Mouse (Mus musculus) left cerebral cortex, adult 2 months (tissue): Measurements from ENCODE around the gene Ddx52. TPM values are rescaled to one million over a fixed set of nuclear protein-coding genes. Genes with fewer than 3 reads are reported as not detected.

Experiments used
- DNase-seq, 2 experiments: peaks; one replicate each; pipeline ENCODE4 v3.0.0; 2021 to 2022; ENCODE audit warnings: low spot score in 2 of 2, mixed read lengths in 1 of 2; ENCODE audit errors: extremely low spot score in 1 of 2
- H3K27ac ChIP-seq: fragments of 200-600 bp; 2 replicates; pipeline ENCODE4 v1.8.1; 2022
- H3K4me3 ChIP-seq: fragments of 200-600 bp; 2 replicates; pipeline ENCODE4 v1.8.1; 2022
- CTCF ChIP-seq: fragments of 200-600 bp; IDR thresholded peaks from 2 replicates; pipeline ENCODE4 v1.8.1; 2022; ENCODE audit warnings: antibody characterized with exemption, mild to moderate bottlenecking, moderate library complexity
- intact Hi-C: fragments of 180-260 bp; cut with DNase I; formaldehyde crosslinking; loops from one replicate; pipeline ENCODE4 v1.15.1; 2025
- total RNA-seq, 2 experiments: library from RNA; stranded (reverse); gene quantifications; 2 replicates each; pipeline ENCODE4 v1.2.3; 2021

Gene Ddx52
- total RNA-seq, 2 experiments from 2014 or later: 13.3 to 15.2 TPM

DNA sequence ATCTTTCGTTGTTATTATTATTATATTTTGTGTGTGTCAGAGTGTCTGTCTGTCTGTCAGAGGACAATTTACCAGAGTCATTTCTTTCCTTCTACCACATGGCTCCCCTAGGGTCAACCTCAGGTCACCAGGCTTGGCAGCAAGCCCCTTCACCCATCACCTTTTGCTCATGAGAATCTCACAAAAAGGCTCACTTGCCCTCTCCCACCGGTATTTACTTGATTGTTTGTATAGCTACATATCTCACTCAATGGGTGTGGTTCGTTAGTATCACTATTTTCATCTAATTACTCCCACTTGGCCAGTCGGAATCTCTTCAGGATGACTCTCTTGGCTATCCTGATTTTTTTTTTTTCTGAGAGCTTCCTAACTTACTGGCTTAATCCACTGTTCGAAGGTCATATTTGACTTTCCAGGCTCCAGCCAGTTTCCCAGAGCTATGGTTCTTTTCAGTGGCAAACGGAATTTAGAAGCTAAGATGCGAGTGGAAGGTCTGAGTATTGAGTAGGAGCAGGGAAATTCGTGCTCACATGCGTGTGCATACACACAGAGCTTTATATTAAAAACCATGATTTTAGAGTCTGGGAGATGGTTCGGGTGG is 9.3 kb upstream of the Ddx52 start:
- no peak overlapping the region for H3K4me3 ChIP-seq
- no peak for TF ChIP-seq CTCF
- DNase-seq: no peak
- intact Hi-C loops: no loop called here
- H3K27ac ChIP-seq: no peak overlapping the region

DNA sequence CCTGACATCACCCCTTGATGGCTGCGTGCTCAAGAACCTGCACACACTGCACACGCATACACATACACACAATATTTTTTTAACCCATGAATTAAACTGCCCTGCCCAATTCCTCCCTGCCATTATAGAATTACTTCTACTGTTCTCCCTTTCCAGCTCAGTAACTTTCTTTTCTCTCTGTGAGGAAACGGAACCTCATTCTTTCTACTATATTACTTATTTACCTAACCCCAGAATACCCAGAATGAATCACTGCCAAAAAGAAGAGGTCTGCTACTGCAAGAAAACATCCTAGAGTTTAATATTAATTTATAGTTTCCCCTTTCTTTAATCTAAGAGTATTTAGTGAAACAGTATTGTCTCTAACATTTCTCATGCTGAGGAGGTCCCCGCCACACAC is 8.5 kb upstream of the Ddx52 start:
- no peak for DNase-seq
- H3K27ac ChIP-seq: no peak overlapping the region
- H3K4me3 ChIP-seq: no peak overlapping the region
- intact Hi-C loops: no loop called here
- TF ChIP-seq CTCF: no peak

DNA sequence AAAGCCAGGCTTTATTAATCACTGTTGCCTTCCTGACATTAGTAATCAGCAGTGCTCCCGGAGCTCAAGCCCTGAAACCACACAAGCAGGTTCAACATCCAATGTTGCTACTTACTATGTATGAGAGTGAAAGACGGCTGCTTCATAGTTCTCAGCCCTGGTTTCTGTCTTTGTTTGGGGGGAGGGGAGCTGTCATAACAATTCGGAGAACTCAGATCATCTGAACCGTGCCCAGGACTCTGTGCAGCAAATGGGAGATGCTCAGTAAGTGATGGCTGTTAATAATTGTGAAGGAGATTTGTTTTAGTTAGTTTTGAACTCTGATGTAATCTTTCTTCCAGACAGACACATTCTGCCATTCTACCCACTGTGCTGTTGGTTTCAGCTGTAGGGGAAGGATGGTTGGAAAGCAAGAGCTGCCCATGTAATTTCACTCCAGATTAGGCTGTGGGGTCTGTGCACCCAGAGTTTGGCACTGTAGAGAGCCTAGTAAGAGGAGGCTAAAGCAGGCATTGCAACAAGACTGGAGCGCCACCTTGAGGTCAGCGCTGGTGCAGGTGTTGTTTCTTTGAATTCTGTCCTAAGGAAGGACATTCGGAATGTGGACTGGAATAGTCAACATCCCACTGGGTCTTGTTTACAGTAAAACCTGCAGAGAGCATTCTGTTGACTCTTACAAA is 5.7 kb upstream of the Ddx52 start:
- Histone ChIP-seq H3K4me3 (no peak overlapping the region), H3K27ac (no peak overlapping the region)
- DNase-seq: peak; percentile 69 to 75
- intact Hi-C loops: loop anchor here (1.0 to 2.0 kb wide), 2 partner anchors 121 to 151 kb away; no protein-coding TSS in a partner anchor
- peak; percentile 89 for TF ChIP-seq CTCF

GRCm38 (mm10) chr11:83938556-83938955 is 3.3 kb upstream of the Ddx52 start:
- intact Hi-C loops: no loop called here
- no peak for TF ChIP-seq CTCF

DNA sequence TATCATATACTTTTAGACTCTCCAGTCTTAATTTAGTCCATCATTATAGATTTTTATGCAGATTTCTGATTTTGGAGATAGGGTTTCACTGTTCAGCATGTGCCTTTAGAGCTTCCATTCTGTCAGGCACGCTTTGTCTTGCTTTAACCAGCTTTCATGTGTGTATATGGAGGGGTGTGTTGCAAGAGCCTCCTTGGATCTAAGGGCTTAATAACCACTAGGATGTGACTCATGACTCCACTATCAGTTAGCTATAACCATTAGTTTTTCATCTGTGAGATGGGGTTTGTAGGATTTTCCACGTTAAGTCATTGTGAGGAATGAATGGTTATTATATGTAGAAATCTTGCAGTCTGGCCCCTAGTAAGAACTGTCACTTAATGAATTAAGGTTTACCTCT is 15.0 kb downstream of the Ddx52 start:
- TF ChIP-seq CTCF: no peak
- no peak overlapping the region for H3K4me3 ChIP-seq
- no peak overlapping the region for H3K27ac ChIP-seq
- DNase-seq: no peak
- intact Hi-C loops: no loop called here

More at GRCm38 (mm10) chr11:83938556-83938955, 3.3 kb upstream of the Ddx52 start:
- no peak overlapping the region for H3K4me3 ChIP-seq
- no peak for DNase-seq
- H3K27ac ChIP-seq: no peak overlapping the region

DNA sequence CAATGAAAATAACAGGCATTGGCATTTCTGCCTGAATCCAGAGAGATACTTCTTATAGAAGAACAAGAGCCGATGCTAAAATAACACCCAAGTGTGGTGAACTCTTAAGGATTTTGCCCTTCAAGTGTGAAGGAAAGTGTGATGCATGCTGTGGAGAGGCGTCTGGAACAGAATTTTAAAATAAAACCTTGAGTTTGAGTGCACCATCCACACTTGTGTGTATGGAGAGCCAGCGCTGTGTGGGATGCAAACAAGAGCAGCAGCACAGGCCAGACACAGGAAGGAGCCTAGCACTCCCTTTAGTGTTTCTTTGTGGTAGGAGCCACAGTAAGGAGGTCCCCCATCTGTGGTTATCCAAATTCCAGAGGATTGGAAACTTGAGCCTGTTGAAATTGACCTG is 20.1 kb downstream of the Ddx52 start:
- TF ChIP-seq CTCF: no peak
- H3K27ac ChIP-seq: no peak overlapping the region
- no peak overlapping the region for H3K4me3 ChIP-seq
- intact Hi-C loops: loop anchor here (5.0 kb wide), 2 partner anchors 50 to 70 kb away; no protein-coding TSS in a partner anchor
- DNase-seq: no peak

DNA sequence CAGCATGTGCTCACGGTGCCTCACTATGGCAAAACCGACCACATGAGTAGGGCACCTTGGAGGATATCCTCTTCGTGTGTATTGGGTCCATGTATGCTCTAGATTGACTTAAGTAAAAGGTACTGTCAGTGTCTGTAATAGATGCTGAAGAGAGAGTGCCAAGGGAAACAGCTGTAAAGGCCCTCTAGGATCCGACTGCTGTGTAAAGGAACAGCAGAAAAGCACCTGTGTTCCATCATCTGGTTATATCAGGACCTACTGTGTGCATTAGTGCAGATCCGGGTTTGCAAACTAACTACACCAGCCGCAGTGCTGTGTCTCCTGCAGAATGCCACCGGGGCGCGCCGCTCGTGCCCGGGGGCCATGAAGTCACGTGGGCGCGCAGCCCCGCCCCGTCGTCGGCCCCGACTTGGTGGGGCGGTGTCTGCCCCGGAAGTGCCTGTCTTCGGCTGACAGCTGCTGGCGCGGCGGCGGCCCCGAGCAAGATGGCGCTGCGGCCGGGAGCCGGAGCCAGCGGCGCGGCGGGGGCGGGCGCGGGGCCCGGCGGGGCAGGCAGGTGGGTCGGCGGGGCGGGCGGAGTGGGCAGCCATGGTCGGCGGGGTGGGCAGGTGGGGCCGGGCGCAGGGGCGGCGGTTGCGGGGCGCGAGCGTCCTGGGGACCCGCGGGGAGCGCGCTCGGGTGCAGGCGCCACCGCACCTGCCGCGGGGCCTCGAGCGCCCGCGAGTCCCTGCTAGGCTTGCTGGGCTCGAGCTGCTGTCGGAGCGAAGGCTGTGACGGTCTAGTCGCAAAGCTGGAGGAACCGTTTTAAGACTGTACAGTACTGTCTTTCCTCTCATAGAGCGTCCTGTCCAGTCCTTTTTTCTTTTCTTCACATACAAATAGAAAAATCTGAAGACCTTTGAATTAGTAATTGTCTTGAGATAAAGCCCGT is 22.4 kb downstream of the Ddx52 start, which contains the start of gene Synrg:
Gene Synrg (plus strand): TSS at position 438 of the 931 bp plus-strand sequence.
- no peak for TF ChIP-seq CTCF
- intact Hi-C loops: loop anchor here (1.0 to 5.0 kb wide), 4 partner anchors 22 to 68 kb away; partner anchors contain the start of gene Ddx52
- Histone ChIP-seq H3K27ac (peak within 1 kb of the TSS; percentile 90), H3K4me3 (peak within 1 kb of the TSS; percentile 74)
- peak; percentile 90 to 92 for DNase-seq

DNA sequence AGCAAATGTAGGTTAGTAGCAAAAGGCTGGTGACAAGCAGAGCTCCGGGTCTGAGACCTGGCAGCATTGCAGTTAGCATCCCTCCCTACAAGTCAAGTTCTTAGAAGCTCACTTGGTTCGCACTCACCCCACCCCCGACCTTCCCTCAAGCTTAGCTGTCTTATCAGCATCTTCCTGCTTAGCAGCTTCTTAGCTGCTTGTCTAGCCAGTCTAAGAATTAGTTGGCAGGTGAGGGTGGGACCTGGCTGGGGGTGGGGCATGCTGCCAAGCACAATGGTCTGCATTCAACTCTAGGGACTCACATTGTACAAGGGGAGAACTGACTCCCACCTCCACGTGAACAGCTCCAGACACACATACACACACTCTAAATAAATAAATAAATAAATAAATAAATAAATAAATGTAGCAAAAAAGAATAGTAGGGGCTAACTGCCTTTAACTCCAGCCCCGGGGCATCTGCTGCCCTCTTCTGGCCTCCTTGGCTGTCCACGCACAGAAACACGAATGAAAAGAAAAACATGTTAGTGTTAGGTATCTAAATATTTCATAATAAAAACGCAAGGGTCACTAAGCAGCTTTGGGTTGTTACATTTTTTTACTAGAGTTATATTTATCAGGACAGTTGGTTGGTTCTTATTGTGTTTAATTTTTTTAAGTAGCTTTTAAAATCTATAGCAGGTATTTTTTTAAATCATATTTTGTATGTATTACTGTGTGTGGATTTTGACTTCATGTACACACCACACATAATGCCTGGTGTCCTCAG is 25.8 kb downstream of the Ddx52 start:
- Histone ChIP-seq H3K27ac (no peak overlapping the region), H3K4me3 (no peak overlapping the region)
- peak; percentile 30 for TF ChIP-seq CTCF
- no peak for DNase-seq
- intact Hi-C loops: no loop called here

- H3K27ac ChIP-seq: no peak overlapping the region
- DNase-seq: no peak
- intact Hi-C loops: no loop called here
Observed at GRCm38 (mm10) chr11:83968205-83968575, 26.3 kb downstream of the Ddx52 start.

DNA sequence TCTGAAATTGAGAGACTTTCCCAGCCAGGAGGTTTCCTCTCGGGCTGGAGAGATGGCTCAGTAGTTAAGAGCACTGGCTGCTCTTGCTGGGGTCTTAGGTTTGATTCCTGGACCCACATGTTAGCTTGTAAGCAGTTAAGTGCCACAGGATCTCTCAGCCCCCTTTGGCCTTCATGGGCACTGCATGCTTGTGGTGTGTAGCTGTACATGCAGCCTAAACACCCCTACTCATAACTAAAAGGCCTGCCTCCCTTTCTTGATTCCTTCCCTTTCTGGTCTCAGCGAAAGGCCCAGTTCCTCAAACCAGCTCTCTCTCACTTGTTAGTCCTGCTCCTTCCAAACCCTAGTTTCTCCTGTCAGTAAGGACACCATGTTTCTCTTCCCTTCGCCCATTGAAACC is 27.2 kb downstream of the Ddx52 start:
- intact Hi-C loops: no loop called here
- H3K27ac ChIP-seq: no peak overlapping the region
- no peak for DNase-seq
- TF ChIP-seq CTCF: no peak; the same call in 1 of the 2 replicates
- H3K4me3 ChIP-seq: no peak overlapping the region

More at GRCm38 (mm10) chr11:83968205-83968575, 26.3 kb downstream of the Ddx52 start:
- no peak overlapping the region for H3K4me3 ChIP-seq
- TF ChIP-seq CTCF: no peak
